Mouse (Mus musculus): ENCODE measurements around the gene Nrsn2.

- TF ChIP-seq EP300 (IDR thresholded peaks at IDR 0.05; ENCODE audit: low read depth), result no peak
- TF ChIP-seq CTCF (IDR thresholded peaks at IDR 0.05; ENCODE audit: low read depth), result no peak
These were observed 19.0 kb upstream of the Nrsn2 start for GRCm38 (mm10) chr2:152395271-152395920.

Measured in liver, postnatal 0 days (tissue).